Mouse (Mus musculus): ENCODE results near the gene Zbtb26.

Gene Zbtb26

GRCm38 (mm10) chr2:37442611-37443591, at the start of gene Zbtb26, which contains the start of the genes Zbtb6 and Rabgap1:
TSS of gene Zbtb26 (minus strand) at chr2:37443135.
TSS of gene Zbtb6 (minus strand) at chr2:37443171.
TSS of gene Rabgap1 (plus strand) at chr2:37443279.
- DNase-seq (ENCODE audit: low spot score) = peak; percentile 95

- no peak for DNase-seq (ENCODE audit: low spot score)
These were observed 46.0 kb upstream of the Zbtb26 start for GRCm38 (mm10) chr2:37488956-37489355.

GRCm38 (mm10) chr2:37486408-37486807, 43.5 kb upstream of the Zbtb26 start:
- no peak for DNase-seq (ENCODE audit: low spot score)

- peak; percentile 41 for DNase-seq (ENCODE audit: low spot score)
These were observed 42.4 kb upstream of the Zbtb26 start for GRCm38 (mm10) chr2:37485370-37485769.

- no peak for DNase-seq (ENCODE audit: low spot score)
These were observed 41.2 kb upstream of the Zbtb26 start for GRCm38 (mm10) chr2:37484165-37484564.

GRCm38 (mm10) chr2:37480039-37480438, 37.1 kb upstream of the Zbtb26 start:
- no peak for DNase-seq (ENCODE audit: low spot score)

- no peak for DNase-seq (ENCODE audit: low spot score)
These were observed 36.6 kb upstream of the Zbtb26 start for GRCm38 (mm10) chr2:37479559-37479958.

- DNase-seq (ENCODE audit: low spot score) = no peak
These were observed 23.3 kb upstream of the Zbtb26 start for GRCm38 (mm10) chr2:37466266-37466665.

GRCm38 (mm10) chr2:37460707-37461106, 17.8 kb upstream of the Zbtb26 start:
- DNase-seq (ENCODE audit: low spot score) = no peak

- DNase-seq (ENCODE audit: low spot score) = no peak
These were observed 9.4 kb upstream of the Zbtb26 start for GRCm38 (mm10) chr2:37452376-37452760.

- peak; percentile 90 for DNase-seq (ENCODE audit: low spot score)
These were observed 8.9 kb upstream of the Zbtb26 start for GRCm38 (mm10) chr2:37451667-37452375.

- DNase-seq (ENCODE audit: low spot score) = no peak
These were observed 11.3 kb downstream of the Zbtb26 start for GRCm38 (mm10) chr2:37431609-37432008.

- peak; percentile 70 for DNase-seq (ENCODE audit: low spot score)
These were observed 12.1 kb downstream of the Zbtb26 start for GRCm38 (mm10) chr2:37430593-37431464.

GRCm38 (mm10) chr2:37423671-37424070, 19.3 kb downstream of the Zbtb26 start:
- no peak for DNase-seq (ENCODE audit: low spot score)

GRCm38 (mm10) chr2:37422306-37423304, 20.3 kb downstream of the Zbtb26 start, which contains the start of gene Rc3h2:
TSS of gene Rc3h2 (minus strand) at chr2:37422903.
- DNase-seq (ENCODE audit: low spot score) = peak; percentile 87

- no peak for DNase-seq (ENCODE audit: low spot score)
These were observed 21.0 kb downstream of the Zbtb26 start for GRCm38 (mm10) chr2:37421903-37422302.

GRCm38 (mm10) chr2:37395539-37395938, 47.4 kb downstream of the Zbtb26 start:
- no peak for DNase-seq (ENCODE audit: low spot score)

GRCm38 (mm10) chr2:37382921-37383320, 60.0 kb downstream of the Zbtb26 start:
- DNase-seq (ENCODE audit: low spot score) = no peak
